Mouse (Mus musculus) liver, embryonic 14.5 days (tissue): Measurements from ENCODE around the gene Nme6. TPM values are rescaled to one million over a fixed set of nuclear protein-coding genes. Genes with fewer than 3 reads are reported as not detected.

Experiments used
- ATAC-seq: fragments of 200-750 bp; cut with Nextera tagmentation; 2 replicates; pipeline ENCODE4 v1.8.0; 2017; ENCODE audit warnings: moderate number of reproducible peaks, mild to moderate bottlenecking, moderate library complexity; ENCODE audit not compliant: insufficient read depth
- DNase-seq, 3 experiments: peaks; one replicate each; pipeline ENCODE4 v3.0.0-alpha.2; 2012 to 2013; ENCODE audit warnings: low read depth in 3 of 3, low spot score in 3 of 3
- H3K27ac ChIP-seq: fragments of 300-500 bp; sonication (generic); 2 replicates; pipeline ENCODE4 v1.5.1; 2014; ENCODE audit warnings: moderate library complexity, mild to moderate bottlenecking, control low read depth, inconsistent platforms
- H3K27me3 ChIP-seq: fragments of 300-500 bp; sonication (generic); 2 replicates; pipeline ENCODE4 v1.6.1; 2014; ENCODE audit warnings: mild to moderate bottlenecking, low read length, moderate library complexity; ENCODE audit not compliant: control insufficient read depth, insufficient read depth
- H3K36me3 ChIP-seq: fragments of 300-500 bp; sonication (generic); replicated peaks from 2 replicates; pipeline ENCODE4 v1.6.1; 2014; ENCODE audit warnings: low read depth; ENCODE audit not compliant: control insufficient read depth, insufficient read depth
- H3K4me1 ChIP-seq, 2 experiments: fragments of 200-500 bp in 1 of 2; fragments of 300-500 bp in 1 of 2; sonication (generic) in 1 of 2; replicated peaks; 2 replicates each; pipeline ENCODE4 v1.6.1; 2012 to 2014; ENCODE audit warnings: antibody characterized with exemption in 1 of 2, inconsistent platforms in 1 of 2, low read length in 1 of 2; ENCODE audit not compliant: control insufficient read depth in 2 of 2, insufficient read depth in 2 of 2
- H3K4me2 ChIP-seq: fragments of 300-500 bp; sonication (generic); 2 replicates; pipeline ENCODE4 v1.6.1; 2014; ENCODE audit warnings: low read depth, mild to moderate bottlenecking, control low read depth, moderate library complexity
- H3K4me3 ChIP-seq, 2 experiments: fragments of 200-500 bp in 1 of 2; fragments of 300-500 bp in 1 of 2; sonication (generic) in 1 of 2; 2 replicates each; pipeline ENCODE4 v1.5.1; 2012 to 2014; ENCODE audit warnings: low read depth in 2 of 2, low read length in 2 of 2, mild to moderate bottlenecking in 2 of 2, control low read depth in 1 of 2, inconsistent platforms in 1 of 2, moderate library complexity in 1 of 2; ENCODE audit not compliant: insufficient read depth in 1 of 2
- H3K9ac ChIP-seq: fragments of 300-500 bp; sonication (generic); replicated peaks from 2 replicates; pipeline ENCODE4 v1.6.1; 2014; ENCODE audit warnings: mild to moderate bottlenecking, control low read depth, moderate library complexity
- H3K9me3 ChIP-seq: fragments of 300-500 bp; sonication (generic); 2 replicates; pipeline ENCODE4 v1.6.1; 2016; ENCODE audit warnings: low read length, mixed read lengths; ENCODE audit not compliant: control insufficient read depth
- CTCF ChIP-seq: IDR thresholded peaks from 2 replicates; pipeline ENCODE4 v1.5.1; 2016; ENCODE audit warnings: antibody characterized with exemption, low read depth, control low read depth
- EP300 ChIP-seq: IDR thresholded peaks from 2 replicates; pipeline ENCODE4 v1.6.1; 2016; ENCODE audit warnings: antibody characterized with exemption, low read depth
- WGBS: fragments of 180-500 bp; shearing (Covaris S2); extraction: QIAGEN DNeasy Blood & Tissue Kit; methylation state at CpG from one replicate; pipeline ENCODE4 v1.1.7; 2014; ENCODE audit not compliant: insufficient replicate concordance; 5-methylcytosine and 5-hydroxymethylcytosine counted together
- polyA plus RNA-seq, 2 experiments: library from polyadenylated mRNA; depleted of rRNA in 1 of 2; stranded (reverse) in 1 of 2; unstranded in 1 of 2; fragments of >200 nt; fragmentation: Nextera tagmentation in 1 of 2; extraction: Ambion mirVana in 1 of 2; gene quantifications; 2 replicates each; pipeline versions ENCODE4 v1.2.1 to v1.2.3; 2012 to 2014

Nme6 gene
- polyA plus RNA-seq, 2 experiments, result 34.0 to 54.6 TPM

GRCm38 (mm10) chr9:109850099-109850498, 17.6 kb downstream of the Nme6 start:
- WGBS, result 72% methylated on average over 5 of the region's 5 CpGs
- no peak for ATAC-seq

GRCm38 (mm10) chr9:109854341-109854740, 21.8 kb downstream of the Nme6 start:
- DNase-seq (no peak), ATAC-seq (no peak)
- no peak overlapping the region for H3K27ac ChIP-seq
- no peak overlapping the region for H3K4me2 ChIP-seq
- 0 out of 4 replicates have a peak, but pooled peaks cover 0 to 2% of the 10 kb centered on the region in 2 experiments for H3K4me1 ChIP-seq
- no peaks in the 10 kb centered on the region for H3K9me3 ChIP-seq
- H3K27me3 ChIP-seq, result no peaks in the 10 kb centered on the region
- no peaks in the 10 kb centered on the region for H3K36me3 ChIP-seq
- no peak overlapping the region for H3K9ac ChIP-seq
- no peak overlapping the region for H3K4me3 ChIP-seq
- WGBS, result 60% methylated on average over 2 of the region's 2 CpGs
- TF ChIP-seq CTCF (no peak), EP300 (no peak)

More at GRCm38 (mm10) chr9:109850099-109850498, 17.6 kb downstream of the Nme6 start:
- no peaks in the 10 kb centered on the region for H3K36me3 ChIP-seq
- H3K4me2 ChIP-seq, result no peak overlapping the region
- H3K9ac ChIP-seq, result no peak overlapping the region
- H3K27me3 ChIP-seq, result no peaks in the 10 kb centered on the region
- no peak overlapping the region for H3K27ac ChIP-seq
- DNase-seq, result no peak
- no peak overlapping the region for H3K4me3 ChIP-seq
- H3K4me1 ChIP-seq, result 0 out of 4 replicates have a peak, but pooled peaks cover 0 to 2% of the 10 kb centered on the region in 2 experiments
- TF ChIP-seq CTCF (no peak), EP300 (no peak)
- H3K9me3 ChIP-seq, result no peaks in the 10 kb centered on the region

- DNase-seq (no peak), ATAC-seq (peak; percentile 41; the same call in 1 of the 2 replicates)
- whole genome bisulfite sequencing, result 80% methylated on average over 6 of the region's 6 CpGs
- no peak for TF ChIP-seq EP300
- TF ChIP-seq CTCF, result no peak
- Histone ChIP-seq H3K4me2 (no peak overlapping the region), H3K4me1 (no peaks in the 10 kb centered on the region), H3K36me3 (no peaks in the 10 kb centered on the region), H3K27ac (no peak overlapping the region), H3K27me3 (no peaks in the 10 kb centered on the region), H3K4me3 (no peak overlapping the region), H3K9me3 (no peaks in the 10 kb centered on the region), H3K9ac (no peak overlapping the region)
Observed at GRCm38 (mm10) chr9:109855947-109856346, 23.4 kb downstream of the Nme6 start.

- Histone ChIP-seq H3K27ac (no peak overlapping the region), H3K9me3 (no peaks in the 10 kb centered on the region), H3K4me2 (peak overlapping the region; percentile 60), H3K4me3 (peak overlapping the region; percentile 4 to 36; a peak in 3 of 4 replicates), H3K27me3 (no peaks in the 10 kb centered on the region), H3K36me3 (no peaks in the 10 kb centered on the region), H3K4me1 (peaks cover 0 to 18% of the 10 kb centered on the region in 2 experiments), H3K9ac (no peak overlapping the region)
- peak; percentile 63; the same call in 1 of the 2 replicates for ATAC-seq
- 4% methylated on average over 20 of the region's 20 CpGs for WGBS
- TF ChIP-seq CTCF (peak; percentile 95), EP300 (no peak)
- DNase-seq, result peak; percentile 49 to 59 (median 55)
Observed at GRCm38 (mm10) chr9:109862397-109863044, 30.0 kb downstream of the Nme6 start.

GRCm38 (mm10) chr9:109863085-109863484, 30.5 kb downstream of the Nme6 start:
- H3K27ac ChIP-seq, result no peak overlapping the region
- DNase-seq (no peak), ATAC-seq (peak; percentile 59; the same call in 1 of the 2 replicates)
- H3K27me3 ChIP-seq, result no peaks in the 10 kb centered on the region
- peaks cover 0 to 19% of the 10 kb centered on the region in 2 experiments for H3K4me1 ChIP-seq
- no peak overlapping the region for H3K9ac ChIP-seq
- TF ChIP-seq CTCF, result no peak
- no peak for TF ChIP-seq EP300
- no peaks in the 10 kb centered on the region for H3K9me3 ChIP-seq
- 5% methylated on average over 3 of the region's 3 CpGs for WGBS
- no peaks in the 10 kb centered on the region for H3K36me3 ChIP-seq
- peak overlapping the region; percentile 60 for H3K4me2 ChIP-seq
- H3K4me3 ChIP-seq, result no peak overlapping the region
